Mouse (Mus musculus) Patski (cell line): Measurements from ENCODE around the gene Vps37b. TPM values are rescaled to one million over a fixed set of nuclear protein-coding genes. Genes with fewer than 3 reads are reported as not detected.
"Not testable (repeated sequence)": the region's sequence is repeated elsewhere in the genome, so short reads cannot be mapped to it uniquely, and the experiment has no call there.

Source experiments
- ATAC-seq: fragments of 100-300 bp; one replicate; pipeline ENCODE4 v1.8.0; 2021
- CTCF ChIA-PET: fragments of 350-600 bp; sonication (Branson Sonifier 250); formaldehyde crosslinking; loops from one replicate; lab custom pipeline; 2022; ENCODE audit warnings: inconsistent platforms; lab: Charles Lee
- POLR2A ChIA-PET: fragments of 350-600 bp; sonication (Branson Sonifier 250); formaldehyde crosslinking; loops from one replicate; lab custom pipeline; 2022; ENCODE audit warnings: antibody characterized with exemption, inconsistent platforms; lab: Charles Lee
- DNase-seq: peaks from one replicate; pipeline ENCODE4 v3.0.0-alpha.2; 2011; ENCODE audit warnings: low read depth, low spot score
- H3K27me3 ChIP-seq: fragments of 371-371 bp; one replicate; pipeline ENCODE4 v1.5.1; 2021
- CTCF ChIP-seq: fragments of 100-300 bp; IDR thresholded peaks from one replicate; pipeline ENCODE4 v1.5.1; 2021
- in situ Hi-C: fragments of 300-500 bp; cut with MboI; formaldehyde crosslinking; loops from 3 replicates; pipeline ENCODE4 v1.11.1; 2018; ENCODE audit warnings: low pct_unique_long_range_greater_than_20kb, mixed read lengths
- polyA plus RNA-seq: library from polyadenylated mRNA; unstranded; gene quantifications from one replicate; pipeline ENCODE4 v1.2.3, GENCODE M21; 2021

Vps37b gene
- polyA plus RNA-seq, 1 experiment from 2014 or later = 25.5 TPM

- DNase-seq (no peak), ATAC-seq (no peak)
- no peaks in the 10 kb centered on the region for H3K27me3 ChIP-seq
- TF ChIP-seq CTCF = no peak
- ChIA-PET POLR2A (interaction anchor here (1.3 kb wide), 1 partner anchor 9 kb away, joined by 3 read pairs; no protein-coding TSS in a partner anchor), CTCF (interaction anchor here (3.6 kb wide), 1 partner anchor 15 kb away, joined by 17 read pairs; no protein-coding TSS in a partner anchor)
- in situ Hi-C loops = no loop called here
Measured at GRCm38 (mm10) chr5:124069657-124070056, 37.6 kb upstream of the Vps37b start.

DNA sequence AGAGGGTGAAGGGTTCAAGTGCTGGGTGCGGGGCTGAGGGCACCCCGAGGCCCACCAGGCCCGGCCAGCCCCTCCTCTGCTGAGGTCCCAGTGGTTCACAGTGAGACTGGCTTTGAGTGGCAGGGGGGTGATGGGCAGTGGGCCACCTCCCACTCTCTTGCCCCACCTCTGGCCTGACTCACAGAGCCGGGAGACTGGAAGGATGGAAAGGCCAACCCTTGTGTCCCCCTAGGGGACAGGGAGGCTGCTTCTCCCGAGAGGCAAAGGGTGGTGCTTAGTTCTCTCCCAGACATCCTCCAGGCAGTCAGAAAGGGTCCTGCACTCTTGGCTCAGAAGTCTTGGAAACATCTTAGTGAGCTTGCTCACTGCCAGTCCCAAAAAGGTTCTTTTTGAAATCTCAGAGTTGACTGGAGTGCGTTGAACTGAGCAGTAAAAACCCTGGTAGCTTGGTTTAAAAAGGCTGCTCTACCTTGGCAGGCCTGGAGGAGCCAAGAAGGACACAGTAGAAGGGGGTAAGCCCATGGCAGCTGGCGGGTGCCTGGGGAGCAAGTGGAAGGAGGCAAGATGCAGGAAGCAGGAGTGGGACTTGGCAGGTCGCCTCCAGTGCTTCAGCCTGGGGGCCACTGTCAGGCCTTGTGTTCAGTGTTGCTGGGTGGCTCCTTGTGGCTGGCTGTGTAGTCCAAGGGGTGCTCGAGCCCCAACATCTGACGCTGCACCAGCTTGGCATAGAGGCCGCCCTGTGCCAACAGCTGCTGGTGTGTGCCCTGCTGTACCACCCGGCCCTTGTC is 30.2 kb upstream of the Vps37b start:
- H3K27me3 ChIP-seq = no peaks in the 10 kb centered on the region
- DNase-seq (no peak), ATAC-seq (no peak)
- CTCF ChIA-PET = no interaction called here
- in situ Hi-C loops = no loop called here
- no peak for TF ChIP-seq CTCF
- POLR2A ChIA-PET = interaction anchor here (0.7 kb wide), 1 partner anchor 349 kb away, joined by 3 read pairs; no protein-coding TSS in a partner anchor

DNA sequence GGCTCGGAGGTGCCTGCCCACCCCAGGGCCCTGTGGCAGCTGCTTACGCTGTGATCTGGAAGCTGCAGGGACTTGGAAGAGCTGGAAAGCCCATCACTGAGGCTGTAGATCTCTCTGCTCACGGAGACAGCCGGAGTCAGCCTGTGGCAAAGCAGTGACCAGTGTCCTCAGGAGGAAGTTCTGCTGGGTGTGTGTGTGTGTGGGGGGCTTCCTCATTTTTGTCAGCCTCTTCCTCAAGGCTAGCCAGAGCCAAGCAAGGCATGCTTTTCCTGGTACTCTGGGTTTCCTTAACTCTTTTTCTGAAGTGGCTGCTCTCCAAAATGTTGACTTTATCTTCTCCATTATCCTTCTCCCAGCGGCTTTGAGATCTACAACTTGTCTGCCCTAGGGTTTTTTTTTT is 27.6 kb upstream of the Vps37b start:
- ATAC-seq = no peak
- in situ Hi-C loops = no loop called here

DNA sequence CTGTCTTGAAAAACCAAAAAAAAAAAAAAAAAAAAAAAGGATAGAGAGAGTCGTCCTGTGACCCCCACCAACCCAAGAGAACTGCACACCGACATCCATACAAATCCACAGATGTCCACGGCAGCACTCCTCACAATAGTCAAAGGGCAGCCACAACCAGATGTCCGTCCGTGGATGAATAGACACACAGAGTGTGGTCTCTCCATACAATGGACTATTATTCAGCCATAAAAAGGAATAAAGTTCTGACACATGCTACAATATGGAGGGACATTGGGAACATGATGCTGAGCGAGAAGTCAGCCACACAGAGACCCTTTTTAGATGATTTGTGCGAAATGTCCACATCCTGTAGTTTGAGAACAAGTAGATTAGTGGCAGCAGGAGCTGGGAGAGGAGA is 26.7 kb upstream of the Vps37b start:
- in situ Hi-C loops = no loop called here
- DNase-seq (no peak), ATAC-seq (no peak)
- POLR2A ChIA-PET = interaction anchor here (0.6 kb wide), 1 partner anchor 903 kb away, joined by 4 read pairs; no protein-coding TSS in a partner anchor
- TF ChIP-seq CTCF = no peak
- CTCF ChIA-PET = interaction anchor here (1.1 kb wide), 1 partner anchor 26 kb away, joined by 3 read pairs; no protein-coding TSS in a partner anchor
- H3K27me3 ChIP-seq = no peaks in the 10 kb centered on the region

More for the DNA sequence above, 27.6 kb upstream of the Vps37b start:
- POLR2A ChIA-PET = interaction anchor here (0.8 kb wide), 1 partner anchor 29 kb away, joined by 8 read pairs; no protein-coding TSS in a partner anchor
- CTCF ChIA-PET = no interaction called here
- H3K27me3 ChIP-seq = no peaks in the 10 kb centered on the region
- no peak for DNase-seq
- no peak for TF ChIP-seq CTCF

DNA sequence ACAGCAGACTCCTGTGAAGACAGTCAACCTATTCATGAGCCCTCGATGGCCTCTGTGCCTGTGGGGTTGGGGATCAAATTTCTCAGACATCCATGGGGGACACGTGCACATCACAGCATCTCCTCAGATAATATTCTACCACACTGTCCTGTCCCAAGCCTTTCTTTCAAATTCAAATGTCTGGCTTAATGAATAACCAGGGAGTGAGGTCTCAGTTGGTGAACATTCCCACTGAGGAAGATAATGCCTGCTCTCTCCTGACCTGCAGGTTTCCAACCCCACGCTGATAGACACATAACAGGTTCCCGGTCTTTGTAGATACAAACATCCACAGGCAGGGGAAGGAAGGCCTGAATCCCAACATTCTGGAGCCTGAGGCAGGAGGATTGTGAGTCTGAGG is 24.9 kb upstream of the Vps37b start:
- ChIA-PET POLR2A (interaction anchor here (0.7 kb wide), 1 partner anchor 354 kb away, joined by 4 read pairs; no protein-coding TSS in a partner anchor), CTCF (no interaction called here)
- TF ChIP-seq CTCF = no peak
- no peaks in the 10 kb centered on the region for H3K27me3 ChIP-seq
- DNase-seq (no peak), ATAC-seq (no peak)
- in situ Hi-C loops = no loop called here

DNA sequence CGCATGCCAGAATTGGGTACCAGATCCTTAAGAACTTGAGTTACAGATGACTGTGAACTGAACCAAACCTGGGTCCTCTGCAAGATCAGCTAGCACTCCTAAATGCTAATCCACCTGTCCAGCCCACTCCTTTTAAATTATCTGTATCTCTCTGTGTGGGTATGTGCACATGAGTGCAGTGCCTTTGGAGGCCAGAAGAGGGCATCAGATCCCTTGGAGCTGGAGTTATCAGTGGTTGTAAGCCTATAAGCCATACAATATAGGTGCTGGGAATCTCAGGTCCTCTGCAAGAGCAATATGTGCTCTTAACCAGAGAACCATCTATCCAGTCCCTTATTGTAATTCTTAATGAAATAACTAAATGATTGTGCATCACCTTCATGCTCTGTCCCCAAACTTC is 24.1 kb upstream of the Vps37b start:
- ChIA-PET POLR2A (no interaction called here), CTCF (interaction anchor here (0.6 to 1.1 kb wide), 2 partner anchors 29 to 64 kb away, joined by 3 read pairs; no protein-coding TSS in a partner anchor)
- in situ Hi-C loops = no loop called here
- H3K27me3 ChIP-seq = no peaks in the 10 kb centered on the region
- ATAC-seq = no peak
- TF ChIP-seq CTCF = no peak
- no peak for DNase-seq

DNA sequence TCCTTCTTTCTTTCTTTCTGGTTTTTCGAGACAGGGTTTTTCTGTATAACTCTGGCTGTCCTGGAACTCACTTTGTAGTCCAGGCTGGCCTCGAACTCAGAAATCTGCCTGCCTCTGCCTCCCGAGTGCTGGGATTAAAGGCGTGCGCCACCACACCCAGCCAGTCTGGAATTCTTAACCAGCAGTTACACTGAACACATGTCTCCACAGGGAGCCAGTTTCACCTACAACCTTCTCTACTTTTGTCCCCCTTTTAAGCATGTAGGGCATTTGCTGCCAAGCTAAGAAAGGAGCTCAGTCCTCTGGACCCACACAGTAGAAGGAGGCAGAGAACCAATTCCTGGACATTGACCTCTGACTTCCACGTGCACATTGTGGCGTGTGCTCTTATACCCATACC is 20.6 kb upstream of the Vps37b start:
- in situ Hi-C loops, ATAC-seq, POLR2A ChIA-PET: not testable (repeated sequence)

GRCm38 (mm10) chr5:124051899-124052491 is 19.9 kb upstream of the Vps37b start:
- H3K27me3 ChIP-seq = no peaks in the 10 kb centered on the region
- ChIA-PET POLR2A (interaction anchor here (1.0 kb wide), 1 partner anchor 48 kb away, joined by 3 read pairs; no protein-coding TSS in a partner anchor), CTCF (interaction anchor here (1.4 kb wide), 1 partner anchor 60 kb away, joined by 3 read pairs; no protein-coding TSS in a partner anchor)
- TF ChIP-seq CTCF = no peak
- ATAC-seq = no peak
- no peak for DNase-seq
- in situ Hi-C loops = no loop called here

More for the DNA sequence above, 20.6 kb upstream of the Vps37b start:
- DNase-seq, CTCF ChIA-PET, H3K27me3 ChIP-seq: not testable (repeated sequence)

- no peak for DNase-seq
- in situ Hi-C loops = no loop called here
- ChIA-PET POLR2A (no interaction called here), CTCF (interaction anchor here (1.4 to 1.8 kb wide), 3 partner anchors 13 to 58 kb away, joined by 3 to 4 read pairs (median 3); partner anchors contain the start of gene Vps37b)
- ATAC-seq = no peak
- no peaks in the 10 kb centered on the region for H3K27me3 ChIP-seq
- no peak for TF ChIP-seq CTCF
Measured at GRCm38 (mm10) chr5:124050095-124051050, 18.3 kb upstream of the Vps37b start.
